Mouse (Mus musculus) testis, adult 2 months (tissue): Measurements from ENCODE around the gene Hat1. TPM values are rescaled to one million over a fixed set of nuclear protein-coding genes. Genes with fewer than 3 reads are reported as not detected.

Experiments
- H3K27ac ChIP-seq: fragments of 200-500 bp; 2 replicates; pipeline ENCODE4 v1.5.1; 2012; ENCODE audit warnings: low read depth, low read length; ENCODE audit not compliant: control insufficient read depth, insufficient read depth
- H3K27me3 ChIP-seq: fragments of 200-500 bp; 2 replicates; pipeline ENCODE4 v1.6.1; 2012; ENCODE audit warnings: mild to moderate bottlenecking, low read length, moderate library complexity; ENCODE audit not compliant: control insufficient read depth, insufficient read depth
- H3K36me3 ChIP-seq: fragments of 200-500 bp; 2 replicates; pipeline ENCODE4 v1.6.1; 2012; ENCODE audit warnings: mild to moderate bottlenecking, low read length; ENCODE audit not compliant: control insufficient read depth, insufficient read depth
- H3K4me1 ChIP-seq: fragments of 200-500 bp; 2 replicates; pipeline ENCODE4 v1.6.1; 2012; ENCODE audit warnings: low read length; ENCODE audit not compliant: control insufficient read depth, insufficient read depth
- H3K4me3 ChIP-seq: fragments of 200-500 bp; 2 replicates; pipeline ENCODE4 v1.5.1; 2012; ENCODE audit warnings: low read depth, mild to moderate bottlenecking, low read length, moderate library complexity, mixed read lengths; ENCODE audit not compliant: control insufficient read depth
- CTCF ChIP-seq: fragments of 200-500 bp; IDR thresholded peaks from 2 replicates; pipeline ENCODE4 v1.5.1; 2012; ENCODE audit warnings: low read depth, mild to moderate bottlenecking, inconsistent platforms, low read length, moderate library complexity; ENCODE audit not compliant: control insufficient read depth, insufficient read depth, insufficient replicate concordance
- POLR2A ChIP-seq: fragments of 200-500 bp; IDR thresholded peaks from 2 replicates; pipeline ENCODE4 v1.6.1; 2012; ENCODE audit warnings: low read depth, mild to moderate bottlenecking, inconsistent platforms, low read length, moderate library complexity; ENCODE audit not compliant: control insufficient read depth
- polyA plus RNA-seq: library from polyadenylated mRNA; depleted of rRNA; stranded (reverse); fragments of >200 nt; gene quantifications from 2 replicates; pipeline ENCODE4 v1.2.3, GENCODE M21; 2012

Gene Hat1
- polyA plus RNA-seq, 1 experiment: 20.1 TPM

DNA sequence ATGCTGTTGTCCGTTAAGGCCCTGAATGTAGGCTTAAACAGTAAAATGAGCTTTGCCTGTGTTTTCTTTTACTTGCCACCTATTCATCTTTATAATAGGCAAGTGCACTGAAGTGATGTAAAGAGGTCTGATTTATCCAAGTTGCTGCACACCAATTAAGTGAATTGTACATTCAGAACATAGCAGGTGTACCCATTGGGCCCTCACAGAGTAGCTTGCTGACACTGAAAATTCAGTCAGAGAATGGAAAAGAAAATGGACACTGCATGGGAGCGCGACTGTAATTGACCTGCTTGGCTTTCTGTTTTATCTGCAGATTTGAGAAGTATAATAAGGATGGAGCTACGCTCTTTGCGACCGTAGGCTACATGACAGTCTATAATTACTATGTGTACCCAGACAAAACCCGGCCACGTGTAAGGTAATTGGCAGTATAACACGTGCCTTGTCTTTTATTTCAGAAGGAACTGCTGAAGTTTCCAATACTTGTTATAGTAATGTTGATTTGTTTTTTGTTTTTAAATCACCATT, 32.2 kb downstream of the Hat1 start:
- H3K36me3 ChIP-seq: no peaks in the 10 kb centered on the region
- no peak overlapping the region for H3K27ac ChIP-seq
- no peaks in the 10 kb centered on the region for H3K4me1 ChIP-seq
- H3K27me3 ChIP-seq: no peaks in the 10 kb centered on the region
- TF ChIP-seq CTCF (no peak), POLR2A (no peak)
- no peak overlapping the region for H3K4me3 ChIP-seq

- TF ChIP-seq POLR2A (no peak), CTCF (no peak)
- Histone ChIP-seq H3K4me1 (no peaks in the 10 kb centered on the region), H3K36me3 (no peaks in the 10 kb centered on the region), H3K27ac (no peak overlapping the region), H3K4me3 (no peak overlapping the region), H3K27me3 (no peaks in the 10 kb centered on the region)
Measured at GRCm38 (mm10) chr2:71424545-71424944, 35.8 kb downstream of the Hat1 start.

DNA sequence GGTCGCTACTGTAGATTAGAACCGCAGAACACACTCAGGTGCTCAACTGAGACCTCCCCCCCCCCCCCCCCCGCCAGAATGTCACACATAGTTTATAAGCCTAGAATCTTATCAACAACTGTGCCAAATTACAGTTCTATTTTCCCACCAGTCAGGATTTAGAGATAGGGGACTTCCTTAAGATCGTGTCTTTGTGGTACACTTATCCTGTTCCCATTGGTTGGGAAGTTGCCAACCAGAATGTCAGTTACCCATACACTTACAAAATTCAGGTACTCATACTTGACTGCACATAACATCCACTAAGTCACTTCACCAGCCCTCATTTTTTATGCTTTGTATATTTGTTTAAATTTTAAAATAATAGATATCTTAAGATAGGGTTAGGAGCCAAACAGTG, 46.7 kb downstream of the Hat1 start:
- Histone ChIP-seq H3K27me3 (no peaks in the 10 kb centered on the region), H3K27ac (no peak overlapping the region), H3K36me3 (no peaks in the 10 kb centered on the region), H3K4me3 (no peak overlapping the region), H3K4me1 (no peaks in the 10 kb centered on the region)
- TF ChIP-seq CTCF (no peak), POLR2A (no peak)

- Histone ChIP-seq H3K27me3 (no peaks in the 10 kb centered on the region), H3K27ac (no peak overlapping the region), H3K4me3 (no peak overlapping the region), H3K36me3 (no peaks in the 10 kb centered on the region), H3K4me1 (0 out of 2 replicates have a peak, but pooled peaks cover 2% of the 10 kb centered on the region)
- TF ChIP-seq CTCF: no peak
- no peak for TF ChIP-seq POLR2A
Measured at GRCm38 (mm10) chr2:71443376-71443775, 54.6 kb downstream of the Hat1 start.

DNA sequence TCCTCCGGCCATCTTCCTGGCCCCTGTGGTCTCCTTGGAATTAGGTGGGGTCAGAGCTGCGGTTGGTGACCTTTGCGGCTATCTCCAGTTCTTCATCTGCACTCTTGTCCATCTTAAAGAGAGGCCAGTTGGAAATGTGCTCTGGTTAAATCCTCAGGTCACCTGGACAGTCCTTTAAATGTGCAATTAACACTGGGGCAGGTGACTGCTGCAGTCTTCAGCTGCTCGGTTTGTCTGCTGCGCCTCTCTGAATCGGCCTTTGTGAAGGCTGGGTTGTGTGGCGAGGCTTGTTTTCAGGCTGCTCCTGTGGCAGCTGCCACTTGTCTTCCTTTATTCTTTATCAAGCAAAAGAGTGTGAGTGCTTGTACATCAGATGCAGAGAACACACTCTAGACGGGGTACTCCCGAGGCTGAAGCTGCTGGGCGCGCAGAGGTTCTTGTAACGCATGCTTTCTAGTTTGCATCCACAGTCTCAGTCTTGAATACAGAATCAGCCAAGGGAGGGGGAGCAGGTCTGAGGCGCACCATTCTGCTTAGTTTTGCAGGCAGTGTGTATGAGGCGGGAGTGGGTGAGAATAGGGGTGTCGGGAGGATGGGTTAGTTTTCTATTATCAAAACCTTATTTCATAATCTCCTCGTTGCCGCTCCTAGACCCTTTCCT, 56.9 kb downstream of the Hat1 start:
- 0 out of 2 replicates have a peak, but pooled peaks cover 2% of the 10 kb centered on the region for H3K4me1 ChIP-seq
- H3K4me3 ChIP-seq: no peak overlapping the region
- no peak overlapping the region for H3K27ac ChIP-seq
- TF ChIP-seq CTCF (no peak), POLR2A (no peak)
- H3K36me3 ChIP-seq: no peaks in the 10 kb centered on the region
- no peaks in the 10 kb centered on the region for H3K27me3 ChIP-seq

GRCm38 (mm10) chr2:71449604-71450003, 60.8 kb downstream of the Hat1 start:
- H3K27me3 ChIP-seq: no peaks in the 10 kb centered on the region
- TF ChIP-seq CTCF: no peak
- TF ChIP-seq POLR2A: no peak
- no peak overlapping the region for H3K4me3 ChIP-seq
- H3K36me3 ChIP-seq: no peaks in the 10 kb centered on the region
- peaks cover 5% of the 10 kb centered on the region; the same call in 1 of the 2 replicates for H3K4me1 ChIP-seq
- H3K27ac ChIP-seq: no peak overlapping the region

DNA sequence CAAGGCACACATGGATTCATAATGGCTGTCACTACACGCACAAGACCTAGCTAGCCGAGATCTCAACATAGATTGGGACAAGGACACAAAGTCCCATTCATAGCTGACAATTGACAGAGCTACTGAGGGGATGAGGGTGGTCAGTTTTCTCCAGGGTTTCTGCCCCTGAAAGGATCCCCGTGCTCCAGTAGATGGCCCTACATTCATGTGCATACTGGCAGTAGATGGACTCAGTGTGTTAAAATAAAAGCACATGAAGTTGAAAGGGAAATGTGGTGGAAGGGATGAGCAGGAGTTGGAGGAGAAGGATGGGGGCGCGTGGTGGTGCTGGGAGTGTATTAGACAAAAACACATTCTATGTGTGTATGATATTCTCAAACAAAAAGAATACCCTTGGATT, 63.0 kb downstream of the Hat1 start:
- TF ChIP-seq CTCF (no peak), POLR2A (no peak)
- peaks cover 3% of the 10 kb centered on the region; the same call in 1 of the 2 replicates for H3K4me1 ChIP-seq
- no peak overlapping the region for H3K27ac ChIP-seq
- H3K27me3 ChIP-seq: no peaks in the 10 kb centered on the region
- H3K4me3 ChIP-seq: no peak overlapping the region
- no peaks in the 10 kb centered on the region for H3K36me3 ChIP-seq
